Mouse (Mus musculus) brain, embryonic 14.5 days (tissue): ENCODE results near the gene Fam171a2. TPM values are rescaled to one million over a fixed set of nuclear protein-coding genes. Genes with fewer than 3 reads are reported as not detected.

Source experiments
- DNase-seq: peaks from one replicate; pipeline ENCODE4 v3.0.0-alpha.2; 2011; ENCODE audit warnings: low read depth
- CTCF ChIP-seq: fragments of 200-500 bp; IDR thresholded peaks from 2 replicates; pipeline ENCODE4 v1.5.1; 2012; ENCODE audit warnings: inconsistent platforms, mild to moderate bottlenecking, moderate library complexity, borderline replicate concordance; ENCODE audit not compliant: insufficient read depth, insufficient read length; ENCODE audit errors: extremely low read depth
- POLR2A ChIP-seq: fragments of 200-500 bp; IDR thresholded peaks from 2 replicates; pipeline ENCODE4 v1.6.1; 2012; ENCODE audit warnings: mild to moderate bottlenecking, inconsistent platforms, borderline replicate concordance; ENCODE audit not compliant: poor library complexity, insufficient read depth, insufficient read length, severe bottlenecking; ENCODE audit errors: extremely low read depth
- polyA plus RNA-seq: library from polyadenylated mRNA; depleted of rRNA; stranded (reverse); fragments of >200 nt; gene quantifications from 2 replicates; pipeline ENCODE4 v1.2.3, GENCODE M21; 2012

Gene Fam171a2
- polyA plus RNA-seq, 1 experiment, result 276 TPM

GRCm38 (mm10) chr11:102404161-102405010, 43.1 kb downstream of the Fam171a2 start:
- DNase-seq, result no peak
- TF ChIP-seq POLR2A, result no peak
- TF ChIP-seq CTCF, result no peak

- TF ChIP-seq CTCF (no peak), POLR2A (no peak)
- DNase-seq, result no peak
Measured at GRCm38 (mm10) chr11:102403657-102404056, 43.8 kb downstream of the Fam171a2 start.

- TF ChIP-seq POLR2A, result no peak
- TF ChIP-seq CTCF, result no peak
- DNase-seq, result no peak
Measured at GRCm38 (mm10) chr11:102401898-102402500, 45.5 kb downstream of the Fam171a2 start.

GRCm38 (mm10) chr11:102400513-102401084, 46.9 kb downstream of the Fam171a2 start:
- no peak for TF ChIP-seq CTCF
- no peak for TF ChIP-seq POLR2A
- DNase-seq, result no peak

GRCm38 (mm10) chr11:102399610-102400072, 47.8 kb downstream of the Fam171a2 start:
- DNase-seq, result peak; percentile 56
- TF ChIP-seq CTCF (no peak), POLR2A (no peak)

GRCm38 (mm10) chr11:102399107-102399506, 48.4 kb downstream of the Fam171a2 start:
- TF ChIP-seq CTCF, result no peak
- TF ChIP-seq POLR2A, result no peak
- DNase-seq, result no peak

GRCm38 (mm10) chr11:102398007-102398825, 49.3 kb downstream of the Fam171a2 start:
- TF ChIP-seq POLR2A (no peak), CTCF (no peak)
- DNase-seq, result peak; percentile 76

- TF ChIP-seq POLR2A, result no peak
- no peak for TF ChIP-seq CTCF
- no peak for DNase-seq
Measured at GRCm38 (mm10) chr11:102396671-102397141, 50.8 kb downstream of the Fam171a2 start.

- TF ChIP-seq POLR2A (no peak), CTCF (no peak)
- DNase-seq, result no peak
Measured at GRCm38 (mm10) chr11:102396263-102396662, 51.2 kb downstream of the Fam171a2 start.

GRCm38 (mm10) chr11:102395250-102395649, 52.2 kb downstream of the Fam171a2 start:
- peak; percentile 79 for DNase-seq
- TF ChIP-seq CTCF, result no peak
- no peak for TF ChIP-seq POLR2A
